Mouse (Mus musculus) kidney, postnatal 25 days (tissue): ENCODE measurements around the gene Tmsb15l.
A peak's percentile ranks its signal among the peaks of the same experiment; 100 is the strongest.
"Not testable (repeated sequence)": the region's sequence is repeated elsewhere in the genome, so short reads cannot be mapped to it uniquely, and the experiment has no call there.

ENCODE experiments used
- DNase-seq, 2 experiments: peaks; one replicate each; pipeline ENCODE4 v3.0.0; 2021; ENCODE audit warnings: mixed read lengths in 2 of 2

Tmsb15l gene

GRCm38 (mm10) chrX:136976424-136977084, at the start of gene Tmsb15l, which contains the start of gene Tmsb15b1:
Gene Tmsb15l (minus strand): TSS chrX:136976869.
Gene Tmsb15b1 (minus strand): TSS chrX:136976874.
- DNase-seq: peak; percentile 80 to 85

GRCm38 (mm10) chrX:137019310-137019709, 42.6 kb upstream of the Tmsb15l start:
- DNase-seq: peak; percentile 62 to 84

- DNase-seq: no peak
Observed at GRCm38 (mm10) chrX:137017668-137018067, 41.0 kb upstream of the Tmsb15l start.

- peak in 1 of 2 experiments; percentile 67 for DNase-seq
Observed at GRCm38 (mm10) chrX:137015099-137015709, 38.5 kb upstream of the Tmsb15l start.

- DNase-seq: no peak
Observed at GRCm38 (mm10) chrX:136996256-136996655, 19.6 kb upstream of the Tmsb15l start.

GRCm38 (mm10) chrX:136993641-136994040, 17.0 kb upstream of the Tmsb15l start:
- DNase-seq: no peak

GRCm38 (mm10) chrX:136992978-136993547, 16.4 kb upstream of the Tmsb15l start, which contains the start of gene Zcchc18:
Gene Zcchc18 (plus strand): TSS chrX:136993155.
- DNase-seq: peak; percentile 30 to 58

GRCm38 (mm10) chrX:136992191-136992965, 15.7 kb upstream of the Tmsb15l start:
- no peak for DNase-seq

GRCm38 (mm10) chrX:136991274-136991673, 14.6 kb upstream of the Tmsb15l start:
- no peak for DNase-seq

- DNase-seq: no peak
Observed at GRCm38 (mm10) chrX:136986039-136986438, 9.4 kb upstream of the Tmsb15l start.

- DNase-seq: peak in 1 of 2 experiments; percentile 2
Observed at GRCm38 (mm10) chrX:136978616-136979015, 1.9 kb upstream of the Tmsb15l start.

GRCm38 (mm10) chrX:136975397-136975796, 1.3 kb downstream of the Tmsb15l start, which contains the start of gene Tmsb15b2:
Gene Tmsb15b2 (minus strand): TSS chrX:136975497.
- DNase-seq: not testable (repeated sequence)

GRCm38 (mm10) chrX:136959688-136960087, 17.0 kb downstream of the Tmsb15l start:
- peak in 1 of 2 experiments; percentile 10 for DNase-seq

- not testable (repeated sequence) for DNase-seq
Observed at GRCm38 (mm10) chrX:136958300-136958699, 18.4 kb downstream of the Tmsb15l start.

- peak; percentile 55 to 89 for DNase-seq
Observed at GRCm38 (mm10) chrX:136957583-136958279, 18.9 kb downstream of the Tmsb15l start.

- no peak for DNase-seq
Observed at GRCm38 (mm10) chrX:136937985-136938384, 38.7 kb downstream of the Tmsb15l start.

GRCm38 (mm10) chrX:136927031-136927430, 49.6 kb downstream of the Tmsb15l start, which contains the start of gene H2bfm:
Gene H2bfm (plus strand): TSS chrX:136927325.
- no peak for DNase-seq

- no peak for DNase-seq
Observed at GRCm38 (mm10) chrX:136925863-136926262, 50.8 kb downstream of the Tmsb15l start.
